Mouse (Mus musculus): ENCODE data around the gene Dtnb. TPM values are rescaled to one million over a fixed set of nuclear protein-coding genes. Genes with fewer than 3 reads are reported as not detected.

Gene Dtnb
- total and polyA plus RNA-seq, 2 experiments from 2014 or later = 4.7 to 25.5 TPM

GRCm38 (mm10) chr12:3590039-3590438, 17.9 kb downstream of the Dtnb start:
- ATAC-seq (ENCODE audit: insufficient read depth, low read depth) = no peak
- no peak for DNase-seq (ENCODE audit: low spot score)

GRCm38 (mm10) chr12:3591595-3591994, 19.4 kb downstream of the Dtnb start:
- WGBS = 83% methylated on average over 10 of the region's 10 CpGs
- Histone ChIP-seq H3K27ac (ENCODE audit: low read depth) (no peak overlapping the region), H3K27me3 (ENCODE audit: control insufficient read depth, insufficient read depth, low read length) (no peaks in the 10 kb centered on the region), H3K9ac (replicated peaks; ENCODE audit: low read depth, low read length) (no peak overlapping the region), H3K9me3 (replicated peaks; ENCODE audit: control insufficient read depth, low read length) (no peaks in the 10 kb centered on the region), H3K4me3 (ENCODE audit: low read depth, low read length) (no peak overlapping the region), H3K36me3 (replicated peaks; ENCODE audit: control insufficient read depth, insufficient read depth, low read length) (peaks cover under 1% of the 10 kb centered on the region; the same call in 1 of the 2 replicates), H3K4me2 (ENCODE audit: low read depth, low read length) (no peak overlapping the region), H3K4me1 (ENCODE audit: control insufficient read depth, insufficient read depth) (no peaks in the 10 kb centered on the region)
- TF ChIP-seq EP300 (IDR thresholded peaks at IDR 0.05; ENCODE audit: low read depth) (no peak), CTCF (IDR thresholded peaks at IDR 0.05; ENCODE audit: low read depth) (no peak)
- ATAC-seq (ENCODE audit: insufficient read depth, low read depth) (no peak), DNase-seq (ENCODE audit: low spot score) (no peak)

More at GRCm38 (mm10) chr12:3590039-3590438, 17.9 kb downstream of the Dtnb start:
- Histone ChIP-seq H3K9me3 (replicated peaks; ENCODE audit: control insufficient read depth, low read length) (no peaks in the 10 kb centered on the region), H3K27ac (ENCODE audit: low read depth) (no peak overlapping the region), H3K4me3 (ENCODE audit: low read depth, low read length) (no peak overlapping the region), H3K4me1 (ENCODE audit: control insufficient read depth, insufficient read depth) (no peaks in the 10 kb centered on the region), H3K27me3 (ENCODE audit: control insufficient read depth, insufficient read depth, low read length) (no peaks in the 10 kb centered on the region), H3K9ac (replicated peaks; ENCODE audit: low read depth, low read length) (no peak overlapping the region), H3K4me2 (ENCODE audit: low read depth, low read length) (no peak overlapping the region), H3K36me3 (replicated peaks; ENCODE audit: control insufficient read depth, insufficient read depth, low read length) (no peaks in the 10 kb centered on the region)
- WGBS = 96% methylated on average over 9 of the region's 9 CpGs
- TF ChIP-seq EP300 (IDR thresholded peaks at IDR 0.05; ENCODE audit: low read depth) (no peak), CTCF (IDR thresholded peaks at IDR 0.05; ENCODE audit: low read depth) (no peak)

GRCm38 (mm10) chr12:3602786-3603185, 30.6 kb downstream of the Dtnb start:
- Histone ChIP-seq H3K36me3 (replicated peaks; ENCODE audit: control insufficient read depth, insufficient read depth, low read length) (no peaks in the 10 kb centered on the region), H3K4me1 (ENCODE audit: control insufficient read depth, insufficient read depth) (no peaks in the 10 kb centered on the region), H3K9me3 (replicated peaks; ENCODE audit: control insufficient read depth, low read length) (no peaks in the 10 kb centered on the region), H3K9ac (replicated peaks; ENCODE audit: low read depth, low read length) (no peak overlapping the region), H3K27ac (ENCODE audit: low read depth) (no peak overlapping the region), H3K4me3 (ENCODE audit: low read depth, low read length) (no peak overlapping the region), H3K4me2 (ENCODE audit: low read depth, low read length) (no peak overlapping the region), H3K27me3 (ENCODE audit: control insufficient read depth, insufficient read depth, low read length) (no peaks in the 10 kb centered on the region)
- TF ChIP-seq EP300 (IDR thresholded peaks at IDR 0.05; ENCODE audit: low read depth) (no peak), CTCF (IDR thresholded peaks at IDR 0.05; ENCODE audit: low read depth) (no peak)
- DNase-seq (ENCODE audit: low spot score) = no peak
- ATAC-seq (ENCODE audit: insufficient read depth, low read depth) = no peak
- WGBS = 85% methylated on average over 4 of the region's 4 CpGs

DNA sequence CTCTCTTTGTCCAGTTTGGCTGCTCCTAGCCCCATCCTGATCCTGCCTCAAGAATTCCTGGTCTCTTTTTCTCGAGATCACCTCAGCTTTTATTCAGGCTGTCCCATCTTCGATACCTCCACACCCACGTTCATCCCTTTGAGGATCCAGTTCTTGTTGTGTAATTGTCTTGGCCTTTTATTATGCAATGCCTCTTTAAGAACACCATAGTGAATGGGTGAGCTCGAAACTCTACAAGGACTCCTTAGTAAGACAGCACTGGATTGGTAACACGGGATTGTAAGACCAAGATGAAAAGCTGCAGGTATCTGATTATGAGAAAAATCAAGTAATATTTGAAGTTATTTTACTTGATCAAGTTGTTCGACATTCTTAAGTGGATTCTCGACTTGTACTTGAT, 34.0 kb downstream of the Dtnb start:
- TF ChIP-seq CTCF (IDR thresholded peaks at IDR 0.05; ENCODE audit: low read depth) = no peak
- TF ChIP-seq EP300 (IDR thresholded peaks at IDR 0.05; ENCODE audit: low read depth) = no peak
- H3K36me3 ChIP-seq (replicated peaks; ENCODE audit: control insufficient read depth, insufficient read depth, low read length) = no peaks in the 10 kb centered on the region
- H3K4me2 ChIP-seq (ENCODE audit: low read depth, low read length) = no peak overlapping the region
- no peak overlapping the region for H3K27ac ChIP-seq (ENCODE audit: low read depth)
- H3K9me3 ChIP-seq (replicated peaks; ENCODE audit: control insufficient read depth, low read length) = no peaks in the 10 kb centered on the region
- no peak overlapping the region for H3K4me3 ChIP-seq (ENCODE audit: low read depth, low read length)
- WGBS = 78% methylated on average over 7 of the region's 7 CpGs
- ATAC-seq (ENCODE audit: insufficient read depth, low read depth) (no peak), DNase-seq (ENCODE audit: low spot score) (no peak)
- no peaks in the 10 kb centered on the region for H3K27me3 ChIP-seq (ENCODE audit: control insufficient read depth, insufficient read depth, low read length)
- H3K9ac ChIP-seq (replicated peaks; ENCODE audit: low read depth, low read length) = no peak overlapping the region
- H3K4me1 ChIP-seq (ENCODE audit: control insufficient read depth, insufficient read depth) = no peaks in the 10 kb centered on the region

DNA sequence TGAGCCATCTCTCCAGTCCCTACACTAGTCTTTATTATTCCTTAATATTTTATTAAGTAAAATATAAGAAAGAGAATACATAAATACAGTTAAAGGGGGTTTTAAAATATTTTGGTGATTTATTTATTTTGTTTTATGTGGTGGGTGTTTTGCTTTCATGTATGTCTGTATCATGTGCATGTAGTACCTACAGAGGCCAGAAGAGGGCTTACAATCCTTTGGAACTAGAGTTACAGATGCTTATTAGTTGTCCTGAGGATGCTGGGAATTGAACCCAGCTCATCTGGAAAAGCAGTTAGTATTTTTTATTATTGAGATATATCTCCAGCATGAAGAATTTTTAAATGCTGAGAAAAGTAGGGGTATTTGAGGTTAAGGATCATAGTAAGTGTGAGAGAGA, 37.6 kb downstream of the Dtnb start:
- Histone ChIP-seq H3K27ac (ENCODE audit: low read depth) (no peak overlapping the region), H3K9me3 (replicated peaks; ENCODE audit: control insufficient read depth, low read length) (no peaks in the 10 kb centered on the region), H3K4me3 (ENCODE audit: low read depth, low read length) (no peak overlapping the region), H3K27me3 (ENCODE audit: control insufficient read depth, insufficient read depth, low read length) (no peaks in the 10 kb centered on the region), H3K9ac (replicated peaks; ENCODE audit: low read depth, low read length) (no peak overlapping the region), H3K36me3 (replicated peaks; ENCODE audit: control insufficient read depth, insufficient read depth, low read length) (no peaks in the 10 kb centered on the region), H3K4me2 (ENCODE audit: low read depth, low read length) (no peak overlapping the region), H3K4me1 (ENCODE audit: control insufficient read depth, insufficient read depth) (no peaks in the 10 kb centered on the region)
- ATAC-seq (ENCODE audit: insufficient read depth, low read depth) = no peak
- no peak for DNase-seq (ENCODE audit: low spot score)
- TF ChIP-seq EP300 (IDR thresholded peaks at IDR 0.05; ENCODE audit: low read depth) = no peak
- TF ChIP-seq CTCF (IDR thresholded peaks at IDR 0.05; ENCODE audit: low read depth) = peak; percentile 30

DNA sequence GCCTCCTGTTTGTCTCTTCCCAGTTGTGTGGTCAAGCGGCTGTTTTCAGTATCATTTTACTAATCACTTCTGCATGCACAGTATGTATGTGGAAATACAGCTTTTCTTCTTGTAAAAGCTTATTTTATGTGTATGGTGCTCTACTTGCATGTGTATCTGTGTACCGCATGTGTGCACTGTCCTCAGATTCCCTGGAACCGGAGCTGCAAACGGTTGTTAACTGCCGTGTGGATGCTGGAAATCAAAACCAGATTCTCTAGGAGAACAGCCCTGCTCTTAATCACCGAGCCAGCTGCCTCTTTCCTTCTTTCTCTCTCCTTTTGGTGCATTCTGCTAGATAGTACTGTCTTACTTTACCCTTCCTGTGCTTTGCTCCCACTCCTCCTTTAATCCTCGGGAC, 39.7 kb downstream of the Dtnb start:
- TF ChIP-seq CTCF (IDR thresholded peaks at IDR 0.05; ENCODE audit: low read depth) (no peak), EP300 (IDR thresholded peaks at IDR 0.05; ENCODE audit: low read depth) (no peak)
- Histone ChIP-seq H3K27me3 (ENCODE audit: control insufficient read depth, insufficient read depth, low read length) (no peaks in the 10 kb centered on the region), H3K4me1 (ENCODE audit: control insufficient read depth, insufficient read depth) (no peaks in the 10 kb centered on the region), H3K4me2 (ENCODE audit: low read depth, low read length) (no peak overlapping the region), H3K9ac (replicated peaks; ENCODE audit: low read depth, low read length) (no peak overlapping the region), H3K4me3 (ENCODE audit: low read depth, low read length) (no peak overlapping the region), H3K27ac (ENCODE audit: low read depth) (no peak overlapping the region), H3K36me3 (replicated peaks; ENCODE audit: control insufficient read depth, insufficient read depth, low read length) (no peaks in the 10 kb centered on the region), H3K9me3 (replicated peaks; ENCODE audit: control insufficient read depth, low read length) (no peaks in the 10 kb centered on the region)
- WGBS = 74% methylated on average over 7 of the region's 7 CpGs
- no peak for DNase-seq (ENCODE audit: low spot score)
- no peak for ATAC-seq (ENCODE audit: insufficient read depth, low read depth)

All from heart, postnatal 0 days (tissue).